Mouse (Mus musculus): ENCODE measurements around the gene Wdr45.

Gene Wdr45

GRCm38 (mm10) chrX:7764657-7765280, 50.6 kb downstream of the Wdr45 start:
- no peak for DNase-seq

- no peak for DNase-seq
Measured at GRCm38 (mm10) chrX:7765281-7765670, 51.1 kb downstream of the Wdr45 start.

DNA sequence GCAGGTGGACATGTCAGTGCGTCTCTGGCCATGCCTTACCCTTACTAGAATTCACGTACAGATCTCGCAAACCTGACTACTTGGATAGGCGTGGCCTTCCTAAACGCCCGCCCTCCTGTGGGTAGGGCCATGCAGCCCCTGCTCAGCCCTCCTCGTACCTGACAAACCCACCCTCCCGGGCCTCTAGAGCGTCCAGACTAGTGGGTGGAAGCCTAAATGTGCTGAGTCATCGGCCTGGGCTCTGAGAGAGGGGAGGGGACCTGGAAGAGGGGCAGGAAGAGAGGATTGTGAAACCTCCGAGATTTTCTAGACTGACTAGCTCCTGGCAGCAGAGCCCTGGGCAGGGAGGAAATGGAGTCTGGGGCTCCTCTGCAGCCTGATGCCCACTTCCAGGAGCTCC, 51.6 kb downstream of the Wdr45 start:
- DNase-seq = no peak

- DNase-seq = no peak
Measured at GRCm38 (mm10) chrX:7769302-7770017, 55.3 kb downstream of the Wdr45 start.

GRCm38 (mm10) chrX:7772766-7773165, 58.6 kb downstream of the Wdr45 start:
- no peak for DNase-seq

DNA sequence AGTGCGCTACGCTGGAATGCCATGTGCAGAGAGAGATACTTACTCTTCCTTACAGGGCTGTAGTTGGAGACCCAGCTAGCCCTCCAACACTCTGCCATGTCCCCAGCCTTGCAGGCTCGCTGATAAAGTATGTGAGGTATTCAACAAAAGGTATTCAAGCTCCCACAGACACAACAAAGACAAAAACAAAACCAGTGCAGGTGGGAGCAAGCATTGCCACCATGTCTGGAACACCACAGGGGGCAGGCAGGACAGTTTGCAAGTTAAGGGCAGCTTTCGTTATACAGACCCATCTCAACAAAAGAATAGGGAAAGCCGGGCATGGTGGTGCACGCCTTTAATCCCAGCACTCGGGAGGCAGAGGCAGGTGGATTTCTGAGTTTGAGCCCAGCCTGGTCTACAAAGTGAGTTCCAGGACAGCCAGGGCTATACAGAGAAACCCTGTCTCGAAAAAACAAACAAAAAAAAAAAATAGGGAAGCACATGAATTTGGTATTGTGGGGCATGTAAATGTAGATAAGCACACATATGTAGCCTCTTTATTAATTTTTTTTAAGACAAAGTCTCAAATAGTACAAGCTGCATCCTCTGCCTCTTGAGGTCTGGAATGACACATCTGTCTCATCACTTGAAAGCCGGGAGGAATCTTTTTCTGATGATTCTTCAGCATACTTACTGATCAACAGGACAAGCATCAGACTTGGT, 61.5 kb downstream of the Wdr45 start:
- DNase-seq = no peak

DNA sequence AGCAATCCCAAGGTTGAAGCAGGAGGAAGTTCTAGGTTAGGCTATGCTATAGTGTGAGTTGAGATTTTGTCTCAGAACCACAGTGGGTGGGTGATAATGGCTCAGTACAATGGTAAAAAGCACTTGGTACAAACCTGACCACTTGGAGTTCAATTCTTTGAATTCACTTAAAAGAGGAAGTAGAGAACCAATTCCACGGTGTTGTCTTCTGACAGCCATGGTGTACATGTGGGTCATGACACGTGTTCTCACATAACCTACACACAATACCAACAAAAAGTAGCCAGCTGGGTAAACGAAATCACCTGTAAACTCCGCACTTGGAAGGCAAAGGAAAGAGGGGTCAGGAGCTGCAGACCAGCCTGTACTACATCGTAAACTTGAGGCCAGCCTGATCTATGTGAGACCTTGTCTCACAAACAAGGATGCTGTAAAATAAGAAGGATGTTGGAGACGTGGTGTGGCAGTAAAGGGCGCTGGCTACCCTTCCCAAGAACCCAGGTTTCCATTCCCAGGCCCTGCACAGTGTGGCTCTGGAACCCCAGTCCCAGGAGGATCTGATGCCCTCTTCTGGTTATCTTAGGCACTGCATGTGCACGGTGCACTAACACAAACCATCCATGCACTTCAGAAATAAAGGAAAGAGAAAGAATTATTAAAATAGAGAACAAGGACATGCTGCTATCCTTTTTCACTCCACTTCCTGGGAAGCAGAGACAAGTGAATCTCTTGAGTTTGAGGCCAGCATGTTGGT, 62.4 kb downstream of the Wdr45 start:
- DNase-seq = peak; percentile 53
